In genomic region chr4:10896859-10897258, GRCm38 (mm10) we compare ENCODE assay signal across 9 mouse cellular contexts. TPM values are rescaled to one million over a fixed set of nuclear protein-coding genes. Genes with fewer than 3 reads are reported as not detected.
DNase-seq lines count a peak whose midpoint lies in the region; ATAC-seq and TF ChIP-seq lines count a peak whose summit lies in the region.
"Had no signal": no experiment of that assay in that cellular context is flagged by ENCODE, and none has a peak within 500 bp of the region (broad histone marks: within the 10 kb centered on the region; RNA-seq: fewer than 3 reads in every experiment).

No protein-coding gene starts in this region.

- no peak overlapping the region for H3K27ac ChIP-seq in kidney, postnatal 0 days
- no peak overlapping the region for H3K27ac ChIP-seq in midbrain, embryonic 15.5 days
- H3K27ac ChIP-seq: liver, embryonic 15.5 days had no signal

- DNase-seq in kidney, postnatal 0 days (ENCODE audit: low spot score) = peak; percentile 78
- DNase-seq in kidney, postnatal 25 days = no peak
- DNase-seq in NIH3T3 (ENCODE audit: low read depth) = peak; percentile 65
- DNase-seq in right cerebral cortex, adult 2 months (ENCODE audit: low spot score in 2 of 2) = no peak
- no peak for DNase-seq in right cerebral cortex, postnatal 36 days (ENCODE audit: low spot score in 2 of 2)
- DNase-seq in adrenal gland, adult 18-20 months (ENCODE audit: low spot score in 2 of 2) = no peak

- no peaks in the 10 kb centered on the region for H3K36me3 ChIP-seq in kidney, postnatal 0 days (ENCODE audit: insufficient read depth, low read length)
- peaks cover 10% of the 10 kb centered on the region; the same call in 1 of the 2 replicates for H3K36me3 ChIP-seq in midbrain, embryonic 15.5 days (replicated peaks)

- peak; percentile 79 for TF ChIP-seq CTCF in kidney, postnatal 0 days (IDR thresholded peaks at IDR 0.05; ENCODE audit: low read depth)

- no peak overlapping the region for H3K9ac ChIP-seq in kidney, postnatal 0 days (ENCODE audit: low read depth, low read length)
- H3K9ac ChIP-seq in midbrain, embryonic 15.5 days = no peak overlapping the region
- H3K9ac ChIP-seq: liver, embryonic 15.5 days had no signal

- no peak; the same call in 1 of the 2 replicates for ATAC-seq in kidney, postnatal 0 days (replicated peaks; ENCODE audit: low FRiP score, low read depth)
- peak; percentile 82 for ATAC-seq in granulocyte monocyte progenitor cell, adult 5-6 weeks (replicated peaks; ENCODE audit: poor library complexity, severe bottlenecking)
- ATAC-seq in midbrain, embryonic 15.5 days (replicated peaks) = peak; percentile 90

- H3K27me3 ChIP-seq in kidney, postnatal 0 days (ENCODE audit: insufficient read depth, low read length) = no peaks in the 10 kb centered on the region
- H3K27me3 ChIP-seq in midbrain, embryonic 15.5 days (replicated peaks) = no peaks in the 10 kb centered on the region
- H3K27me3 ChIP-seq: liver, embryonic 15.5 days had no signal

- no peaks in the 10 kb centered on the region for H3K4me1 ChIP-seq in kidney, postnatal 0 days (replicated peaks; ENCODE audit: insufficient read depth, low read length)
- H3K4me1 ChIP-seq in midbrain, embryonic 15.5 days = no peaks in the 10 kb centered on the region
- H3K4me1 ChIP-seq: liver, embryonic 15.5 days had no signal

- H3K4me3 ChIP-seq in kidney, postnatal 0 days (replicated peaks; ENCODE audit: low read depth, low read length) = no peak overlapping the region
- no peak overlapping the region for H3K4me3 ChIP-seq in midbrain, embryonic 15.5 days
- H3K4me3 ChIP-seq: liver, embryonic 15.5 days had no signal

- no peaks in the 10 kb centered on the region for H3K9me3 ChIP-seq in kidney, postnatal 0 days (replicated peaks; ENCODE audit: low read length)
- no peaks in the 10 kb centered on the region for H3K9me3 ChIP-seq in midbrain, embryonic 15.5 days
- H3K9me3 ChIP-seq: liver, embryonic 15.5 days had no signal

- H3K4me2 ChIP-seq in kidney, postnatal 0 days (ENCODE audit: low read length) = no peak overlapping the region
- no peak overlapping the region for H3K4me2 ChIP-seq in midbrain, embryonic 15.5 days
- H3K4me2 ChIP-seq: liver, embryonic 15.5 days had no signal

RNA-seq across cellular contexts. Expression of gene 2610301B20Rik, which starts 22.6 kb away (rescaled TPM):
- 27.7 and 29.5 TPM in 2 replicates for polyA plus RNA-seq in kidney, postnatal 0 days (2015; fragmentation: Nextera tagmentation; extraction: Ambion mirVana)
- total RNA-seq in granulocyte monocyte progenitor cell, adult 5-6 weeks (2014; fragmentation: Nextera tagmentation) = 15.1 and 17.2 TPM in 2 replicates
- 14.7 and 16.5 TPM in 2 replicates for total RNA-seq in granulocyte monocyte progenitor cell, adult 5-6 weeks (2017)
- 47.6 and 47.7 TPM in 2 replicates for polyA plus RNA-seq in midbrain, embryonic 15.5 days (2015; fragmentation: Nextera tagmentation; extraction: Ambion mirVana)
- total RNA-seq in adrenal gland, adult 18-20 months (2021) = 10 to 100 TPM; 17.5 to 18.2 TPM

Comparison
In these comparisons a context has a peak if more than half of its experiments do, and no peak if none do; other contexts are left out.
1. DNase-seq: peak in kidney, postnatal 0 days (single experiment) and NIH3T3 (single experiment); none in kidney, postnatal 25 days (0 of 2), right cerebral cortex, adult 2 months (0 of 2), right cerebral cortex, postnatal 36 days (0 of 2) and adrenal gland, adult 18-20 months (0 of 2).